Mouse (Mus musculus) limb, embryonic 11.5 days (tissue): Measurements from ENCODE around the gene Gm2115. TPM values are rescaled to one million over a fixed set of nuclear protein-coding genes. Genes with fewer than 3 reads are reported as not detected.

Experiments used
- ATAC-seq: fragments of 200-750 bp; cut with Nextera tagmentation; 2 replicates; pipeline ENCODE4 v1.8.0; 2017; ENCODE audit warnings: low read depth; ENCODE audit not compliant: insufficient number of reproducible peaks, low FRiP score, low TSS enrichment
- DNase-seq: peaks from one replicate; pipeline ENCODE4 v3.0.0-alpha.2; 2015; ENCODE audit warnings: low spot score
- H3K27ac ChIP-seq: fragments of 300-500 bp; sonication (generic); replicated peaks from 2 replicates; pipeline ENCODE4 v1.5.1; 2014; ENCODE audit warnings: low read depth, mild to moderate bottlenecking, low read length
- H3K27me3 ChIP-seq: fragments of 300-500 bp; sonication (generic); 2 replicates; pipeline ENCODE4 v1.6.1; 2014; ENCODE audit warnings: mild to moderate bottlenecking, low read length, mixed read lengths; ENCODE audit not compliant: control insufficient read depth, insufficient read depth
- H3K36me3 ChIP-seq: fragments of 300-500 bp; sonication (generic); 2 replicates; pipeline ENCODE4 v1.6.1; 2014; ENCODE audit warnings: mild to moderate bottlenecking, low read length, moderate library complexity, mixed read lengths; ENCODE audit not compliant: control insufficient read depth, insufficient read depth
- H3K4me1 ChIP-seq: fragments of 300-500 bp; sonication (generic); 2 replicates; pipeline ENCODE4 v1.6.1; 2014; ENCODE audit warnings: low read length, mixed read lengths; ENCODE audit not compliant: control insufficient read depth, insufficient read depth
- H3K4me2 ChIP-seq: fragments of 300-500 bp; sonication (generic); 2 replicates; pipeline ENCODE4 v1.6.1; 2014; ENCODE audit warnings: low read depth, mild to moderate bottlenecking, moderate library complexity; ENCODE audit not compliant: severe bottlenecking
- H3K4me3 ChIP-seq: fragments of 300-500 bp; sonication (generic); 2 replicates; pipeline ENCODE4 v1.5.1; 2014; ENCODE audit warnings: low read depth, low read length
- H3K9ac ChIP-seq: fragments of 300-500 bp; sonication (generic); 2 replicates; pipeline ENCODE4 v1.6.1; 2014; ENCODE audit warnings: mild to moderate bottlenecking, low read length
- H3K9me3 ChIP-seq: fragments of 300-500 bp; sonication (generic); 2 replicates; pipeline ENCODE4 v1.6.1; 2016; ENCODE audit warnings: low read length; ENCODE audit not compliant: control insufficient read depth
- WGBS: fragments of 180-500 bp; shearing (Covaris S2); extraction: QIAGEN DNeasy Blood & Tissue Kit; methylation state at CpG from one replicate; pipeline ENCODE4 v1.1.7; 2014; 5-methylcytosine and 5-hydroxymethylcytosine counted together
- polyA plus RNA-seq: library from polyadenylated mRNA; unstranded; fragments of >200 nt; fragmentation: Nextera tagmentation; extraction: Ambion mirVana; gene quantifications from 2 replicates; pipeline ENCODE4 v1.2.1, GENCODE M21; 2014

Gene Gm2115
- polyA plus RNA-seq, 1 experiment from 2014 or later, result 0.20 TPM

DNA sequence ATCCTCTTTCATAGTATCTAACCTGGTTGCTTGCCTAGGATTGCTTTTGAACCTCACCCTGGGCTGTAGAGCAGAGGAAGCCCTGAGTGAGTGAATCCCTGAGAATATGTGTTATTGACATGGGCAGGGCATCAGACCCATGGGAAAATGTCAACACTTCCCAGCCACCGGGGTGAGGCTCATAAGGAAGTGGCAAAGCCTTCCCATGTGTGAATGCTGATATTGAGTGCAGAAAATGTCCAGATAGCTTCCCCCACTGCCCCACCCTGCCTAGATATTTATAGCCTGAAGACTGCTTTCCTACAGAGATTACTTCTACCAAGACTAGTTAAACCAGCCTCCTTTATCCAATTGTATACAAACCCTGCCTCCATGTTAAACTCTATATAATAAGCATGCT is 4.0 kb downstream of the Gm2115 start:
- Histone ChIP-seq H3K36me3 (no peaks in the 10 kb centered on the region), H3K9ac (no peak overlapping the region), H3K4me3 (no peak overlapping the region), H3K4me1 (no peaks in the 10 kb centered on the region), H3K27ac (no peak overlapping the region), H3K4me2 (no peak overlapping the region), H3K27me3 (peaks cover 9% of the 10 kb centered on the region; the same call in 1 of the 2 replicates), H3K9me3 (no peaks in the 10 kb centered on the region)
- WGBS, result 73% methylated on average over 1 of the region's 1 CpGs
- DNase-seq (peak; percentile 7), ATAC-seq (no peak)

DNA sequence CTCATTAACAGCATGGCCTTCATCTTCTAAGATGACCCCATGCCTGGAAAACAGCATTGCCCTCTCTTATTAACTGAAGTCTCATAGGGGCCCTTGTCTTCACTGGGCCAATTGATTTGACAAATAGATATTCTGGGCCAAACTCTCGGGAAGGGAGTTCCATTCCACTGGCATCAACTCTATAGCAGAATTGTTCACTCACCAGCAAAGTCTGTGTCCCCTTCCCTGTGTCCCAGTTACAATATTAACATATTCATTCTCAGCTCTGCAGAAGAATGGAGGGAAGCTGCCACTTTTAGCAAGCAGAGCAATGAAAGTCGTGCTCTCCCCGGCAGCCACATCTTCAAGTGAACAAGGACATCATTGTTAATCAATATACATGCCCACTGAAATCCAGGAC is 5.9 kb downstream of the Gm2115 start:
- 84% methylated on average over 3 of the region's 3 CpGs for WGBS
- no peak overlapping the region for H3K27ac ChIP-seq
- H3K9ac ChIP-seq, result no peak overlapping the region

DNA sequence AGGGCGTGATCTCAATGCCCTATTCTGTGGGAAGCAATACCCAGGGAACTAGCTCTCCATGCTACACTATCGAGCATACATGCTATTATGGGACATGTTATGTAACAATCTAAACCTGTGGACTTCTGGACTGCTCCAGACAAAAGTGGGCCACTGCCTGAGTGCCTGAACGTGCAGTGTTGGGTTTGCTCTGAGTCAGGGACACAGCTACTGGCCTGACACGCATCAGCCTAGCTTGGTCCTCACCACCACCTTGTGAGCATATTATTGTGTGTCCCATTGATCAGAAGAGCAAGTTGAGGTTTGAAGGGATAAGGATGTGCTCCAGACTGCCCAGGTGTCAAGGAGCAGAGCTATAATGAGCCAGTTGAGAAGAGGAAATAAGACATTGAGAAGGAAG is 16.2 kb downstream of the Gm2115 start:
- H3K9me3 ChIP-seq, result no peaks in the 10 kb centered on the region
- no peak overlapping the region for H3K9ac ChIP-seq
- H3K4me2 ChIP-seq, result no peak overlapping the region
- H3K4me3 ChIP-seq, result no peak overlapping the region
- ATAC-seq, result no peak
- H3K36me3 ChIP-seq, result no peaks in the 10 kb centered on the region
- DNase-seq, result no peak
- H3K4me1 ChIP-seq, result no peaks in the 10 kb centered on the region
- WGBS, result 84% methylated on average over 4 of the region's 4 CpGs
- H3K27me3 ChIP-seq, result no peaks in the 10 kb centered on the region
- no peak overlapping the region for H3K27ac ChIP-seq

More for the DNA sequence above, 5.9 kb downstream of the Gm2115 start:
- H3K36me3 ChIP-seq, result no peaks in the 10 kb centered on the region
- no peak overlapping the region for H3K4me3 ChIP-seq
- no peak for ATAC-seq
- H3K9me3 ChIP-seq, result no peaks in the 10 kb centered on the region
- H3K4me2 ChIP-seq, result no peak overlapping the region
- no peaks in the 10 kb centered on the region for H3K4me1 ChIP-seq
- H3K27me3 ChIP-seq, result peaks cover 3% of the 10 kb centered on the region; the same call in 1 of the 2 replicates
- no peak for DNase-seq

DNA sequence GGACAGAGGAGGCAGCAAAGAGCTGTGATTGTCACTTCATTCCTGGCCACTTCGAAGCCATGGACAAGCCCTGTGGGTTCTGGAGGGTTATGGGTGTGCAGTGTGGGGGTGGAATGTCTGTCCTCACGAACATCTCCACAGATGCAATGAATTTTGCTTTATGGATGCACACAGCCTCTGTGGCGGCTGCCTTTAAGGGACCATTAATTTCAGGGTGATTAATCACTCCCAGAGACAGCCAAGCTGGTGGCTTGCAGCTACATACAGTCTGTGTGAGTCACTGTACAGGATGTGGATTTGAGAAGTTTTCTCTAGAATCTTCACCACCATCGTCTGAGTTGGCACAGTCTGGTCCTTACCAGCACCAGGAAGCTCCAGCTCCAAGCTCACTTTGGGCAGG is 17.9 kb downstream of the Gm2115 start:
- no peaks in the 10 kb centered on the region for H3K4me1 ChIP-seq
- no peak overlapping the region for H3K27ac ChIP-seq
- H3K4me3 ChIP-seq, result no peak overlapping the region
- no peak for ATAC-seq
- no peak overlapping the region for H3K4me2 ChIP-seq
- WGBS, result 56% methylated on average over 4 of the region's 4 CpGs
- no peaks in the 10 kb centered on the region for H3K27me3 ChIP-seq
- no peaks in the 10 kb centered on the region for H3K9me3 ChIP-seq
- no peak for DNase-seq
- H3K9ac ChIP-seq, result no peak overlapping the region
- no peaks in the 10 kb centered on the region for H3K36me3 ChIP-seq

DNA sequence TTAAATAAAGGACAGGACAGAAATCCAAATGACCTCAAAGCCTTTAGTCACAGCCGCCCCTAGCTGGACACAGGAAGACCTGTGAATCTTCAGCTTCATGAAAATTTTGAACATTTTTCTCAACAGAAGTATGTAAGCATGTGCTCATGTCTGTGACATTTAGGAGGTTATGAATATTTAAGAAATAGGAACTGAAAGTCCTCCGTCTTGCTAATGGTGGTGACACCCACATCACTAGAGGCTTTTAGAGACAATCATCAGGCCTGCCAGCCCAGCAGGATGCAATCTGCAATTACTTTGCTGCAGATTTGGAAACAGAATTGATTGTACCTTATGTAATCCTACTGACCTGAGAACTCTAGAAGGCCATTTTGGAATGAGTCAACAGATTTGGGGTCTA is 22.7 kb downstream of the Gm2115 start:
- ATAC-seq, result no peak
- 80% methylated on average over 2 of the region's 2 CpGs for WGBS
- DNase-seq, result no peak

DNA sequence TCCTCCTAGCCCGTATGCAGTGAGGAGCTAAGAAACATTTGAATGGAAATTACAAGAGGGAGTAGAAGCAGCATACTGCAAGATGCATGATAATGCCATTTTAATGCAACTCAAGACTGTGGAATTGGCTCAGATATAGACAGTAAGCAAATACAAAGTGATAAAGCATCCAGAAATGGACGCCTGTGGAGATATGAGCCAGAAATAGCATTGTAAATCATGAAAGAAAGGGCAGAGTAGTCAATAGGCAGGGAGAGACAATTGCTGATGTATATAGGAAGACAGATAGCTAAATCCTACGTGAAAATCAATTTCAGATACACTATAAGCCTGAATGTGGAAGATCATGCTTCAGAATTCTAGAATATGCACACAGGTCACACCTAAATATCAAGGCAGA is 26.5 kb downstream of the Gm2115 start:
- Histone ChIP-seq H3K4me2 (no peak overlapping the region), H3K4me3 (no peak overlapping the region), H3K9ac (no peak overlapping the region), H3K27ac (no peak overlapping the region), H3K4me1 (no peaks in the 10 kb centered on the region), H3K36me3 (no peaks in the 10 kb centered on the region), H3K9me3 (no peaks in the 10 kb centered on the region), H3K27me3 (no peaks in the 10 kb centered on the region)
- no peak for ATAC-seq
- whole genome bisulfite sequencing, result 81% methylated on average over 3 of the region's 3 CpGs
- DNase-seq, result no peak

More for the DNA sequence above, 22.7 kb downstream of the Gm2115 start:
- no peak overlapping the region for H3K27ac ChIP-seq
- no peak overlapping the region for H3K4me2 ChIP-seq
- no peaks in the 10 kb centered on the region for H3K4me1 ChIP-seq
- H3K27me3 ChIP-seq, result no peaks in the 10 kb centered on the region
- H3K9me3 ChIP-seq, result no peaks in the 10 kb centered on the region
- no peaks in the 10 kb centered on the region for H3K36me3 ChIP-seq
- H3K9ac ChIP-seq, result no peak overlapping the region
- H3K4me3 ChIP-seq, result no peak overlapping the region

DNA sequence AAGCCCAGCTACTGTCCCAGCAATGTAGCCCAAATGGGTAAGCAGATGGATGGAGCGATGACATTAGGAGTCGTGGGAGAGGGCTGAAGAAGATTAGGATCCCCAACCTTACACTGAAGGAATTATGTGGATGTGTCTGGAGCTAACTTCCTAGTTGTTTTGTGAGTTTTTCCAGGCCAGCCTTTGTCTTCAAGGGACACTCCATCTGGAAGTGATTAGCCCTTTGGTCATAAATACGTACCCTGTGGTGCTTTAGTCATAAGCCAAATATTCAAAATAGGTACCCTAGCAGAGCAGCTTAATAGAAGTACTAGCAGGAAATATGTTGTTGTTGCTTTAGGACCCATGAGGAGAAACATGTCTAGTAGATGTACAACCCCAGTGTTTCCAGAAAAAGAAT is 28.6 kb downstream of the Gm2115 start:
- Histone ChIP-seq H3K36me3 (no peaks in the 10 kb centered on the region), H3K9ac (no peak overlapping the region), H3K4me3 (no peak overlapping the region), H3K4me1 (no peaks in the 10 kb centered on the region), H3K4me2 (no peak overlapping the region), H3K27me3 (no peaks in the 10 kb centered on the region), H3K27ac (no peak overlapping the region), H3K9me3 (no peaks in the 10 kb centered on the region)
- no peak for DNase-seq
- no peak for ATAC-seq
- 42% methylated on average over 3 of the region's 3 CpGs for WGBS

DNA sequence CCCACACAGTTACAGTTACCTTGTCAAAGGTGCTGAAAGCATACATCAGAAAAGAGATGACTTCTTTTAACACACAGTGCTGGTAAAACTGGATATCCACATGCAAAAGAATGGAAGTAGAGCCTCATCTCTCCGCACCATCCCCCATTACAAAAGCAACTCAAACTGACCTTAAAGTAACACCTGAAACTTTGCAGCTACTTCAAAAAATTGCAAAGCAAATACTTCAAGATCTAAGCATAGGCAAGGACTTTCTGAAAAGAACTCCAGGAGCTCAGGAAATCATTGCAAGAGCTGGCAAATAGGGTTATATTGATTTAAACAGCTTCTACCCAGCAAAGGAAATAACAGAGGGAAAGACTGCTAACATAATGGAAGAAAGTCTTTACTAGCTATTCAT is 31.7 kb downstream of the Gm2115 start:
- Histone ChIP-seq H3K4me2 (no peak overlapping the region), H3K27me3 (no peaks in the 10 kb centered on the region), H3K9me3 (no peaks in the 10 kb centered on the region), H3K36me3 (no peaks in the 10 kb centered on the region), H3K4me1 (no peaks in the 10 kb centered on the region), H3K27ac (no peak overlapping the region), H3K9ac (no peak overlapping the region), H3K4me3 (no peak overlapping the region)
- 92% methylated on average over 1 of the region's 1 CpGs for WGBS
- DNase-seq (no peak), ATAC-seq (no peak)

DNA sequence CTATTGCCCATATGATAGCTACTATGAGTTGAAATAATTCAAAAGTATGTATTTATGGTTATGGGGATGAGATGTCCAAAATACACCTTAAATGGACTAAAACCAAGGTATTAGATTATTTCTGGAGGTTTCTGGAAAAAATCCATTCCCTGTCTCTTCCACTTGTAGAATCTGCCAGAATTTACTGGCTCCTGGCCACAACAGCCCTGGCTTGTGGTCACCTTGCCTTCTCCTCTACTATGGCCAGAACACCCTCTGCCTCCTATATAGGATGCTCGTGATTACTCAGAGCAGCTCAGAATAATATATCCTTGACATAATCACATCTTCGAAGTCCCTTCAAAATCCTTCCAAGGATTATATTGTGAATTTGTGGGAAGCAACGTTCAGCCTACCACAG is 35.5 kb downstream of the Gm2115 start:
- ATAC-seq, result no peak
- WGBS, result 83% methylated on average over 3 of the region's 3 CpGs
- Histone ChIP-seq H3K9ac (no peak overlapping the region), H3K27me3 (no peaks in the 10 kb centered on the region), H3K4me2 (no peak overlapping the region), H3K4me1 (no peaks in the 10 kb centered on the region), H3K9me3 (no peaks in the 10 kb centered on the region), H3K36me3 (no peaks in the 10 kb centered on the region), H3K4me3 (no peak overlapping the region), H3K27ac (no peak overlapping the region)
- no peak for DNase-seq
